Mouse (Mus musculus) neural tube, embryonic 12.5 days (tissue): ENCODE results near the gene Magi2. TPM values are rescaled to one million over a fixed set of nuclear protein-coding genes. Genes with fewer than 3 reads are reported as not detected.

ENCODE experiments used
- ATAC-seq: fragments of 200-750 bp; cut with Nextera tagmentation; 2 replicates; pipeline ENCODE4 v1.8.0; 2017; ENCODE audit warnings: low read depth, mild to moderate bottlenecking, moderate TSS enrichment, moderate library complexity; ENCODE audit not compliant: low FRiP score
- H3K27ac ChIP-seq: fragments of 300-500 bp; sonication (generic); 2 replicates; pipeline ENCODE4 v1.5.1; 2016
- H3K27me3 ChIP-seq: fragments of 300-500 bp; sonication (generic); replicated peaks from 2 replicates; pipeline ENCODE4 v1.6.1; 2016; ENCODE audit warnings: mild to moderate bottlenecking
- H3K36me3 ChIP-seq: fragments of 300-500 bp; sonication (generic); 2 replicates; pipeline ENCODE4 v1.6.1; 2016; ENCODE audit warnings: mild to moderate bottlenecking
- H3K4me1 ChIP-seq: fragments of 300-500 bp; sonication (generic); 2 replicates; pipeline ENCODE4 v1.6.1; 2016
- H3K4me2 ChIP-seq: fragments of 300-500 bp; sonication (generic); replicated peaks from 2 replicates; pipeline ENCODE4 v1.6.1; 2016; ENCODE audit warnings: mild to moderate bottlenecking
- H3K4me3 ChIP-seq: fragments of 300-500 bp; sonication (generic); 2 replicates; pipeline ENCODE4 v1.5.1; 2016
- H3K9ac ChIP-seq: fragments of 300-500 bp; sonication (generic); 2 replicates; pipeline ENCODE4 v1.6.1; 2016; ENCODE audit warnings: mild to moderate bottlenecking
- H3K9me3 ChIP-seq: fragments of 300-500 bp; sonication (generic); 2 replicates; pipeline ENCODE4 v1.6.1; 2016; ENCODE audit warnings: mild to moderate bottlenecking
- WGBS: fragments of 180-500 bp; shearing (Covaris S2); methylation state at CpG from one replicate; pipeline ENCODE4 v1.1.7; 2016; 5-methylcytosine and 5-hydroxymethylcytosine counted together
- polyA plus RNA-seq: library from polyadenylated mRNA; unstranded; fragments of >200 nt; fragmentation: Nextera tagmentation; extraction: Ambion mirVana; gene quantifications from 2 replicates; pipeline ENCODE4 v1.2.1, GENCODE M21; 2016

The Magi2 gene
- polyA plus RNA-seq, 1 experiment from 2014 or later, result 15.2 TPM

GRCm38 (mm10) chr5:20620596-20621511 is 1394.0 kb downstream of the Magi2 start:
- Histone ChIP-seq H3K4me3 (no peak overlapping the region), H3K27ac (no peak overlapping the region), H3K4me1 (no peaks in the 10 kb centered on the region), H3K4me2 (no peak overlapping the region), H3K9ac (no peak overlapping the region), H3K9me3 (no peaks in the 10 kb centered on the region), H3K27me3 (no peaks in the 10 kb centered on the region), H3K36me3 (no peaks in the 10 kb centered on the region)
- WGBS, result 84% methylated on average over 7 of the region's 7 CpGs
- ATAC-seq, result no peak

GRCm38 (mm10) chr5:20622417-20622816 is 1395.6 kb downstream of the Magi2 start:
- H3K4me2 ChIP-seq, result no peak overlapping the region
- no peaks in the 10 kb centered on the region for H3K4me1 ChIP-seq
- H3K27me3 ChIP-seq, result no peaks in the 10 kb centered on the region
- H3K9me3 ChIP-seq, result no peaks in the 10 kb centered on the region
- H3K36me3 ChIP-seq, result no peaks in the 10 kb centered on the region
- 79% methylated on average over 3 of the region's 3 CpGs for WGBS
- no peak overlapping the region for H3K4me3 ChIP-seq
- no peak for ATAC-seq
- H3K27ac ChIP-seq, result no peak overlapping the region
- H3K9ac ChIP-seq, result no peak overlapping the region

- H3K27ac ChIP-seq, result no peak overlapping the region
- no peak overlapping the region for H3K4me3 ChIP-seq
- H3K9me3 ChIP-seq, result no peaks in the 10 kb centered on the region
- H3K4me1 ChIP-seq, result no peaks in the 10 kb centered on the region
- no peaks in the 10 kb centered on the region for H3K27me3 ChIP-seq
- no peak for ATAC-seq
- H3K36me3 ChIP-seq, result no peaks in the 10 kb centered on the region
- no peak overlapping the region for H3K9ac ChIP-seq
- H3K4me2 ChIP-seq, result no peak overlapping the region
- WGBS, result 59% methylated on average over 10 of the region's 10 CpGs
Measured at GRCm38 (mm10) chr5:20622837-20623573, 1396.2 kb downstream of the Magi2 start.

GRCm38 (mm10) chr5:20625117-20625516 is 1398.3 kb downstream of the Magi2 start:
- Histone ChIP-seq H3K36me3 (no peaks in the 10 kb centered on the region), H3K27ac (no peak overlapping the region), H3K27me3 (no peaks in the 10 kb centered on the region), H3K4me3 (no peak overlapping the region), H3K9me3 (no peaks in the 10 kb centered on the region), H3K4me1 (no peaks in the 10 kb centered on the region), H3K4me2 (no peak overlapping the region), H3K9ac (no peak overlapping the region)
- WGBS, result 84% methylated on average over 2 of the region's 2 CpGs
- ATAC-seq, result no peak

GRCm38 (mm10) chr5:20628954-20629601 is 1402.2 kb downstream of the Magi2 start:
- no peak overlapping the region for H3K27ac ChIP-seq
- no peak overlapping the region for H3K4me3 ChIP-seq
- no peaks in the 10 kb centered on the region for H3K27me3 ChIP-seq
- H3K36me3 ChIP-seq, result no peaks in the 10 kb centered on the region
- H3K9ac ChIP-seq, result no peak overlapping the region
- no peaks in the 10 kb centered on the region for H3K4me1 ChIP-seq
- H3K9me3 ChIP-seq, result no peaks in the 10 kb centered on the region
- ATAC-seq, result 0 out of 2 replicates have a peak, but pooled peaks have one; percentile 41
- no peak overlapping the region for H3K4me2 ChIP-seq
- WGBS, result 78% methylated on average over 4 of the region's 4 CpGs

GRCm38 (mm10) chr5:20634046-20634769 is 1407.4 kb downstream of the Magi2 start:
- ATAC-seq, result peak; percentile 30; the same call in 1 of the 2 replicates
- Histone ChIP-seq H3K4me1 (no peaks in the 10 kb centered on the region), H3K36me3 (no peaks in the 10 kb centered on the region), H3K27ac (no peak overlapping the region), H3K4me3 (no peak overlapping the region), H3K4me2 (no peak overlapping the region), H3K9me3 (no peaks in the 10 kb centered on the region), H3K27me3 (no peaks in the 10 kb centered on the region), H3K9ac (no peak overlapping the region)
- 56% methylated on average over 14 of the region's 14 CpGs for WGBS

GRCm38 (mm10) chr5:20634822-20635221 is 1408.0 kb downstream of the Magi2 start:
- H3K27me3 ChIP-seq, result no peaks in the 10 kb centered on the region
- no peak overlapping the region for H3K4me2 ChIP-seq
- no peaks in the 10 kb centered on the region for H3K4me1 ChIP-seq
- H3K4me3 ChIP-seq, result no peak overlapping the region
- 74% methylated on average over 8 of the region's 8 CpGs for WGBS
- ATAC-seq, result no peak
- no peak overlapping the region for H3K27ac ChIP-seq
- H3K36me3 ChIP-seq, result no peaks in the 10 kb centered on the region
- no peak overlapping the region for H3K9ac ChIP-seq
- no peaks in the 10 kb centered on the region for H3K9me3 ChIP-seq

- Histone ChIP-seq H3K9ac (no peak overlapping the region), H3K36me3 (no peaks in the 10 kb centered on the region), H3K4me1 (no peaks in the 10 kb centered on the region), H3K27me3 (no peaks in the 10 kb centered on the region), H3K9me3 (no peaks in the 10 kb centered on the region), H3K4me2 (no peak overlapping the region), H3K4me3 (no peak overlapping the region), H3K27ac (no peak overlapping the region)
- ATAC-seq, result no peak
- WGBS, result 86% methylated on average over 5 of the region's 5 CpGs
Measured at GRCm38 (mm10) chr5:20637300-20637989, 1410.6 kb downstream of the Magi2 start.

GRCm38 (mm10) chr5:20642196-20642595 is 1415.4 kb downstream of the Magi2 start:
- Histone ChIP-seq H3K27me3 (no peaks in the 10 kb centered on the region), H3K27ac (no peak overlapping the region), H3K9ac (no peak overlapping the region), H3K4me1 (no peaks in the 10 kb centered on the region), H3K4me3 (no peak overlapping the region), H3K36me3 (no peaks in the 10 kb centered on the region), H3K9me3 (no peaks in the 10 kb centered on the region), H3K4me2 (no peak overlapping the region)
- ATAC-seq, result no peak
- whole genome bisulfite sequencing, result 79% methylated on average over 7 of the region's 7 CpGs

GRCm38 (mm10) chr5:20643741-20644140 is 1416.9 kb downstream of the Magi2 start:
- no peak for ATAC-seq
- Histone ChIP-seq H3K4me1 (no peaks in the 10 kb centered on the region), H3K9me3 (no peaks in the 10 kb centered on the region), H3K4me3 (no peak overlapping the region), H3K36me3 (no peaks in the 10 kb centered on the region), H3K27ac (no peak overlapping the region), H3K27me3 (no peaks in the 10 kb centered on the region), H3K4me2 (no peak overlapping the region), H3K9ac (no peak overlapping the region)
- WGBS, result 91% methylated on average over 1 of the region's 1 CpGs

- WGBS, result 83% methylated on average over 3 of the region's 3 CpGs
- H3K27me3 ChIP-seq, result no peaks in the 10 kb centered on the region
- no peak for ATAC-seq
Measured at GRCm38 (mm10) chr5:20646947-20647346, 1420.1 kb downstream of the Magi2 start.

More at GRCm38 (mm10) chr5:20646947-20647346, 1420.1 kb downstream of the Magi2 start:
- Histone ChIP-seq H3K4me3 (no peak overlapping the region), H3K4me1 (no peaks in the 10 kb centered on the region), H3K9me3 (no peaks in the 10 kb centered on the region), H3K27ac (no peak overlapping the region), H3K9ac (no peak overlapping the region), H3K4me2 (no peak overlapping the region), H3K36me3 (no peaks in the 10 kb centered on the region)
